Mouse (Mus musculus) lung, embryonic 16.5 days (tissue): ENCODE results near the gene Mycbp2. TPM values are rescaled to one million over a fixed set of nuclear protein-coding genes. Genes with fewer than 3 reads are reported as not detected.
A peak's percentile ranks its signal among the peaks of the same experiment; 100 is the strongest.

ENCODE experiments used
- ATAC-seq: fragments of 200-750 bp; cut with Nextera tagmentation; 2 replicates; pipeline ENCODE4 v1.8.0; 2017; ENCODE audit warnings: low read depth, mild to moderate bottlenecking, moderate library complexity
- H3K27ac ChIP-seq: fragments of 300-500 bp; sonication (generic); 2 replicates; pipeline ENCODE4 v1.5.1; 2014; ENCODE audit warnings: mild to moderate bottlenecking, control low read depth, low read length
- H3K27me3 ChIP-seq: fragments of 300-500 bp; sonication (generic); 2 replicates; pipeline ENCODE4 v1.6.1; 2014; ENCODE audit warnings: low read depth, low read length, mixed read lengths; ENCODE audit not compliant: control insufficient read depth, insufficient read depth
- H3K36me3 ChIP-seq: fragments of 300-500 bp; sonication (generic); 2 replicates; pipeline ENCODE4 v1.6.1; 2014; ENCODE audit warnings: low read length; ENCODE audit not compliant: control insufficient read depth, insufficient read depth
- H3K4me1 ChIP-seq: fragments of 300-500 bp; sonication (generic); replicated peaks from 2 replicates; pipeline ENCODE4 v1.6.1; 2014; ENCODE audit warnings: low read length, mixed read lengths; ENCODE audit not compliant: control insufficient read depth, insufficient read depth
- H3K4me2 ChIP-seq: fragments of 300-500 bp; sonication (generic); 2 replicates; pipeline ENCODE4 v1.6.1; 2014; ENCODE audit warnings: low read depth, low read length, control low read depth
- H3K4me3 ChIP-seq: fragments of 300-500 bp; sonication (generic); 2 replicates; pipeline ENCODE4 v1.5.1; 2014; ENCODE audit warnings: mild to moderate bottlenecking, low read length, control low read depth
- H3K9ac ChIP-seq: fragments of 300-500 bp; sonication (generic); 2 replicates; pipeline ENCODE4 v1.6.1; 2014; ENCODE audit warnings: low read length, control low read depth
- H3K9me3 ChIP-seq: fragments of 300-500 bp; sonication (generic); 2 replicates; pipeline ENCODE4 v1.6.1; 2016; ENCODE audit warnings: low read length; ENCODE audit not compliant: control insufficient read depth
- WGBS: fragments of 180-500 bp; shearing (Covaris S2); extraction: QIAGEN DNeasy Blood & Tissue Kit; methylation state at CpG from one replicate; pipeline ENCODE4 v1.1.7; 2014; 5-methylcytosine and 5-hydroxymethylcytosine counted together
- polyA plus RNA-seq: library from polyadenylated mRNA; unstranded; fragments of >200 nt; fragmentation: Nextera tagmentation; extraction: Ambion mirVana; gene quantifications from 2 replicates; pipeline ENCODE4 v1.2.1, GENCODE M21; 2015

Gene Mycbp2
- polyA plus RNA-seq, 1 experiment from 2014 or later: 14.5 TPM

DNA sequence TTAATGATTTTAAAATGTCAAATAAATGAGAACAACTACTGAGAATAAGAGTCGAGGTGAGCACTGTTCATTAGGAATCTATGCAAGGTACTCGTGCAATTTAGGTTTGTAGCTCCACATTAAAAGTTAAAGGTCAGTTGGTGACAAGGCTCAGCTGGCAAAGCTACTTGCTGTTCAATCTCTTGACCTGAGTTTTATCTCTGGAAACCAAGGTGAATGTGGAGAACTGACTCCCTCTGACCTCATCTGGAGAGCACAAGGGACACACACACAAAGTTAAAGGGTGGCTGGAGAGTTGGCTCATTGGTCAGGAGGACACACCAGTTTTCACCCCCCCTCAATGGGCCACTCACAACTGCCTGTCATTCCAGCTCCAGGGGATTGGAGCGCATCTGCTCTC lies 245.4 kb downstream of the Mycbp2 start:
- no peak for ATAC-seq
- H3K27ac ChIP-seq: no peak overlapping the region
- 53% methylated on average over 3 of the region's 3 CpGs for WGBS
- H3K4me1 ChIP-seq: peaks cover 16% of the 10 kb centered on the region
- H3K27me3 ChIP-seq: no peaks in the 10 kb centered on the region
- H3K9ac ChIP-seq: no peak overlapping the region
- H3K4me3 ChIP-seq: no peak overlapping the region
- no peak overlapping the region for H3K4me2 ChIP-seq
- H3K36me3 ChIP-seq: no peaks in the 10 kb centered on the region
- no peaks in the 10 kb centered on the region for H3K9me3 ChIP-seq

DNA sequence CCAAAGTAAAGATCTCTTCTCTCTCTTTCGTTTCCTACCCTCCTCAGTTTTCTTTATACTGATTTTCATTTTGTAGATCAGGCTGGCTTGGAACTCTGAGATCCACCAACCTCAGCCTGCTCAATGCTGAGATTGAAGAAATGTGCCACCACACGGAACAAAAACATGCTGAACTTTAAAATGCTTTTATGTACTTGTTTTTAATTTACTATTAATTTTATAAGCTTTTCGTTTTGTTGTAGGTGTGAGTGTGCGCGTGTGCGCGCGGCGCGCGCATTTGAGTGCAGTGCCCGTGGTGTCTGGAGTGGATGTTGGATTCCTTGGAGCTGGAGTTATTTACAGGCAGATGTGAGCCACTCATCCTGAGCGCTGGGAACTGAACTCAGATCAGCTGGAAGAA lies 246.3 kb downstream of the Mycbp2 start:
- WGBS: 56% methylated on average over 13 of the region's 13 CpGs
- Histone ChIP-seq H3K9me3 (no peaks in the 10 kb centered on the region), H3K27ac (0 out of 2 replicates have a peak overlapping the region, but pooled peaks have one; percentile 3), H3K36me3 (peaks cover 3% of the 10 kb centered on the region), H3K4me1 (peaks cover 19% of the 10 kb centered on the region), H3K9ac (no peak overlapping the region), H3K4me3 (peak overlapping the region; percentile 84; the same call in 1 of the 2 replicates), H3K4me2 (peak overlapping the region; percentile 60), H3K27me3 (no peaks in the 10 kb centered on the region)
- ATAC-seq: no peak

DNA sequence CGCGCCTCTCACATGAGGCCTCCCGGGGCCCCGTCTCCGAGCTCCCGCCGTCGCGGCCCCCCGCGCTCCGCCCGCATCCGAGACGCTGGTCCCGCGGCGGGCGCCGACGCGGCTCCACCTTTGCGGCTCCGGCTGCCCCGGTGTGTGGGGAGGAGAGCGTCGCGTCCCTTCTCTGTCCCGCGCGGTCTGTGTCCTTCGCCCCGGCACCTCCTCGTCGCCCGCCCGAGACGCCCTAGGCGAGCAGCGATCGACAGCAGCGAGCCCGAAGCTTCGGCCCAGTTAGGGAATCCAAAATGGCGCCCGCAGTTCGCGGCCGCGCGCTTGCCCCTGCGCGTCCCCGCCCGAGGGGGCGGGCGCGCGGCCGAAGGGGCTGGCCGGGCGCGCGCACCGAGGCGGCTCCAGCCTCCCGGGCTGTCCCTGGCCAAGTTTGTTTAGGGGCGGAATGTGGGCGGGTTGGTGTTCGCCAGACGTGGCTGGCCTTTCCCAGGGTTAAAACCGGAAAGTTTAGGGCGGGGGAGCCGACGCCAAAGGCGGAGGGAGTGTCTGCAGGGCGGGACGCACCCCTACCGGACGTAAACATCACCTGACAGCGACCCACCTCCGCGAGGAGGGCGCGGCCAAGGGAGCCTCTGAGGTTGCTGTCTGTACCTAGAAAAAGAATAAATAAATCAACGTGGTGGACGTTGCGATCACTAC lies 247.2 kb downstream of the Mycbp2 start, which contains the start of gene Fbxl3:
Gene Fbxl3, minus strand, starts transcription at position 329 of the 696 bp plus-strand sequence.
- Histone ChIP-seq H3K9me3 (no peaks in the 10 kb centered on the region), H3K4me3 (peak within 1 kb of the TSS; percentile 84), H3K9ac (peak within 1 kb of the TSS; percentile 100), H3K4me1 (peaks cover 19% of the 10 kb centered on the region), H3K27me3 (no peaks in the 10 kb centered on the region), H3K36me3 (peaks cover 7% of the 10 kb centered on the region), H3K27ac (peak within 1 kb of the TSS; percentile 100), H3K4me2 (peak within 1 kb of the TSS; percentile 79)
- WGBS: under 1% methylated on average over 62 of the region's 88 CpGs
- peak; percentile 95 for ATAC-seq

DNA sequence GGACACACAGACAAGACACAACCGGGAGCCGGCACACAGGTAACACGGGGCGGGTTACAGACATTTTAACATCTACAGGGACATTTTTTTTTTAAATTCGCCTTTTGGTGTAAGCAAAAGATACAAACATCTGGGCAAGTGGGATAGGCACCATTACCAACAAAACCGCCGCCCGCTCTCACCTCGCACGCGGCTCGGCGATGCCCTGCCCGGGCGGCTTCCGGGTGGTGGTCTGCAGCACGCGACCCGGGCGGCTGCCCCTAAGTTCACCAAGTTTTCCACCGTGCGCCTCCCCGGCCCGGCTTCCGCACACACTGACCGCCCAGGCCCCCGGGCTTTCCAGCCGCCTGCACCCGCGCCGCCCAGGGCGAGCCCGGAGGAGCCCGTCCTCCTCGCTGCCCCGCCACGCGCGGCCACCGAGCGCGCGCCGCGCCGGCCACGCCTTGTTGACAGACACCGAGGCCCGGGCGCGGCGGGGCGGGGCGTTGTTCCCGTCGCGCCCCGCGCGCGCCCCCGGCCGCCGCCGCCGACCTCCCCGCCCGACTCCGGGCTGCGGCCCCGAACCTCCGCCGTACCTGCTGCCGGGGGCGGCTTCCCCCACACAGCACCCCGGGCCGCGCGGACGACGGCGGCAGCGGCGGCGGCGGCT lies 247.9 kb downstream of the Mycbp2 start:
- WGBS: 0% methylated on average over 79 of the region's 86 CpGs
- H3K4me2 ChIP-seq: peak overlapping the region; percentile 79
- H3K9me3 ChIP-seq: no peaks in the 10 kb centered on the region
- H3K4me3 ChIP-seq: peak overlapping the region; percentile 84
- peaks cover 19% of the 10 kb centered on the region for H3K4me1 ChIP-seq
- H3K9ac ChIP-seq: peak overlapping the region; percentile 100
- H3K27me3 ChIP-seq: no peaks in the 10 kb centered on the region
- peak; percentile 86 for ATAC-seq
- peaks cover 7% of the 10 kb centered on the region for H3K36me3 ChIP-seq
- peak overlapping the region; percentile 100 for H3K27ac ChIP-seq

DNA sequence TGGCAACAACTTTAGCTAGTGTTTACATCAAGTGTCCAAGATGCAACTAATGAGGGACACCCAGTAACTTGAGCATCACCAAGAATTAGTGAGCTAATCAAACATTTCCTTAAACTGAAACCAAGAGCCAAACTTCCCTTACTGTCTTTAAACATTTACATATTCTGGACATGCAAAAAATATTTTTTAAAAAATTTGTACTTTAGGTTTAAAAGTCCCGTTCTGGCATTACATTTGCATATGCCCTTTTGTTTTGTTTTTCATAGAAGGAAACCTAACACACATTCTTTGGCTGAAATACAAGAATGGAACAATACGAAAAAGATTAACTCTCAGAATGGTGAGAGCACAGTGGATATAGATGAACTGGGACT lies 248.4 kb downstream of the Mycbp2 start:
- H3K27me3 ChIP-seq: no peaks in the 10 kb centered on the region
- peaks cover 7% of the 10 kb centered on the region for H3K36me3 ChIP-seq
- peak overlapping the region; percentile 84 for H3K4me3 ChIP-seq
- peak overlapping the region; percentile 100 for H3K27ac ChIP-seq
- H3K4me2 ChIP-seq: peak overlapping the region; percentile 79
- no peak for ATAC-seq
- H3K9me3 ChIP-seq: no peaks in the 10 kb centered on the region
- whole genome bisulfite sequencing: under 1% methylated on average over 2 of the region's 2 CpGs
- peak overlapping the region; percentile 100 for H3K9ac ChIP-seq
- peaks cover 19% of the 10 kb centered on the region for H3K4me1 ChIP-seq

DNA sequence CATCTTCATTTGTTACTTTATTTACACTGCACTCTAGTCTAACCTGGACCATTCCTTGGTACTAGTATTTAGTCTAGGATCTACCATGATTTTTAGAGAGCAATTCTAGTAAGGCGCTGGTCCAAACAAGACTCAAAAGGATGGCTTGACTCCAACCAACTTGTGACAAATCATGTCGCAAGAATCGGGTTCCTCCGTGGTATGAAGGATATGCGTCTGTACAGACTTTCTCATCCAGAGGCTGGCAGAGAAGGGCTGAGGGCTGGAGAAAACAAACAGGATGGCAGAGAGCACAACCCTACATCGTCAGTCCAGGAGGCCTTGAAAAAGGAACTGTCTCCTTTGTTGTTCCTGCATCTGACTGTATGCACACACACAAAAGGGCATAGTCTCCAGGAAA lies 250.0 kb downstream of the Mycbp2 start:
- H3K27ac ChIP-seq: no peak overlapping the region
- no peak overlapping the region for H3K9ac ChIP-seq
- no peaks in the 10 kb centered on the region for H3K9me3 ChIP-seq
- 50% methylated on average over 6 of the region's 6 CpGs for WGBS
- peaks cover 7% of the 10 kb centered on the region for H3K36me3 ChIP-seq
- ATAC-seq: no peak
- no peak overlapping the region for H3K4me3 ChIP-seq
- H3K4me2 ChIP-seq: peak overlapping the region; percentile 29
- H3K27me3 ChIP-seq: no peaks in the 10 kb centered on the region
- peaks cover 19% of the 10 kb centered on the region for H3K4me1 ChIP-seq

DNA sequence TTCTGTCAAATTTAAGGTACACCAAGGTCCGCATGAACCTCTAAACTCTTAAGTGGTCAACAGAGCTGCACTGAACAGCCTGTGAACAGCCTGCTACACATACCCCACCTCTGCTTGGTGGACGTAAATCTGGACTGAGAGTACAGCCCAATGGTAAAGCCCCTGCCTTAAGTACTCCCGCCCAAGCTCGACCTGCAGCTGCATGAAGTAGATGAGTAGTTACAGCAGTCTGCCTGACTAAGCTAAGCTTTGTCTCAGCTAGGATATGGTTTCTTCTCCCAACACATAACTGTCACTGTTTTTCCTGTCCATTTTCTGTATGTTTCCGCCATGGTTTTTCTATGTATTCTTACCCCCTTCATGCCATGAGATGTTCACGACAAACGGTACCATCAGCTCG lies 250.8 kb downstream of the Mycbp2 start:
- Histone ChIP-seq H3K4me2 (no peak overlapping the region), H3K27ac (no peak overlapping the region), H3K9me3 (no peaks in the 10 kb centered on the region), H3K4me3 (no peak overlapping the region), H3K4me1 (peaks cover 15% of the 10 kb centered on the region), H3K27me3 (no peaks in the 10 kb centered on the region), H3K36me3 (peaks cover 7% of the 10 kb centered on the region), H3K9ac (no peak overlapping the region)
- 90% methylated on average over 8 of the region's 8 CpGs for WGBS
- no peak for ATAC-seq

DNA sequence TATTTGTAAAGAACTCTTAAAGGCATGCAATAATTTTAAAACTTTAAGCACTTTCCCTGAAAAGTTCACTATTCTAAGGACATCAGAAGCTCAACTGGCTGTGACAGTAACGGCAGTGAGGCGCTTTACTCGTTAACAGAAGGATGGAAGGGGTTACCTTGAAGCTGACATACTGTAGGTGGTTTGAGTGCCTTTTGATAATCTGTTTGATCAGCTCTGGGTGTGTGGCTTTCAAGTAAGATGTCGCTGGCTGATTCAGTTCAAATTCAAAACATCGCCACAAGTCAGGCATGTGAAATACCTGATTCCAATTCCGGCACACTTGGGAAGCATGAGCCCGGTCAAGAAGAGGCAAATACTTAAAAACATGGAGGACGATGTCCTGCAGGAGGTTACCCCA lies 251.6 kb downstream of the Mycbp2 start:
- Histone ChIP-seq H3K27ac (no peak overlapping the region), H3K27me3 (no peaks in the 10 kb centered on the region), H3K4me3 (no peak overlapping the region), H3K4me1 (peaks cover 15% of the 10 kb centered on the region), H3K4me2 (no peak overlapping the region), H3K9me3 (no peaks in the 10 kb centered on the region), H3K36me3 (peaks cover 7% of the 10 kb centered on the region), H3K9ac (no peak overlapping the region)
- 85% methylated on average over 8 of the region's 8 CpGs for WGBS
- ATAC-seq: no peak

DNA sequence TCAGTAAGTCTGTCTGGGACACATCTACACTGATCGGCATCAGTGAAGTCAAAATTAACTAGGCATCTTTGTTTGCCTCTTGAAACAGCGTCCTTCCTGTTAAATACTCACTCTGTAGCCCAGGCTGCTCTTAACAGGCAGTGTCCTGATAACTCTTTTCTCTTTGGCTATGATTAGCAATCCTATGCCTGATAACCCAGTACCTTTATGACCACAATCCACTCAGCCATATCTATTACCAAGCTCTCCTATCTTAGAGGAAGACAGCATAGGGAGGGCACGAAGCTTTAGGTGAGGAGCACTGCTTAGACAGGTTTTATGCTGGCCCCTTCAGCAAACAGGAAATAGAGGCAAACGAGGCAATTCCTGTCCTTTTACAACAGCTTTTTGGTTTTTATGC lies 252.9 kb downstream of the Mycbp2 start:
- no peaks in the 10 kb centered on the region for H3K9me3 ChIP-seq
- no peak overlapping the region for H3K4me2 ChIP-seq
- H3K4me3 ChIP-seq: no peak overlapping the region
- ATAC-seq: no peak
- no peaks in the 10 kb centered on the region for H3K27me3 ChIP-seq
- H3K36me3 ChIP-seq: peaks cover 13% of the 10 kb centered on the region
- no peak overlapping the region for H3K27ac ChIP-seq
- no peak overlapping the region for H3K9ac ChIP-seq
- peaks cover 15% of the 10 kb centered on the region for H3K4me1 ChIP-seq
- 55% methylated on average over 4 of the region's 4 CpGs for WGBS
